Mouse (Mus musculus) embryo, embryonic 9.5 days (tissue): ENCODE results near the gene Gm17359.
A peak's percentile ranks its signal among the peaks of the same experiment; 100 is the strongest.

Experiments used
- DNase-seq: peaks from one replicate; pipeline ENCODE4 v3.0.0-alpha.2; 2017; ENCODE audit errors: extremely low spot score

Gm17359 gene

DNA sequence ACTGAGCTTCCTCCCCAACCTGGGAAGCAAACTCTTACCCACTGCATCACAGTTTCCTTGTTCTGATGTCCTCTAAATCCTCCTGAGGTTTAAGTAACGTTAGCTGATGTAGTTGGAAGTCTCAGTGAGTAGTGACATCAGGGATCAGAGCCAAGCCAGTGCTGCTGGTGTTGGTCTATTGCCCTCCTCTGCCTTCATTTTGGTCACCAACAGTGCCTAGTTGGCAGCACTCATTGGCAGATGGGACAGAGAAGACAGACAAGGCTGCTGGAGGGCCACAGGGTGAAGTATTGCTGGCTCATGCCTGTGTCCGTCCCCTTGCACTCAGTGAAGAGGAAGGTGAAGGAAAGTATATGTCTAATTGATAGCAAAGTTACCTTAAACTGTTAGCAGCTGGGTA, 139.5 kb downstream of the Gm17359 start:
- DNase-seq: no peak

DNA sequence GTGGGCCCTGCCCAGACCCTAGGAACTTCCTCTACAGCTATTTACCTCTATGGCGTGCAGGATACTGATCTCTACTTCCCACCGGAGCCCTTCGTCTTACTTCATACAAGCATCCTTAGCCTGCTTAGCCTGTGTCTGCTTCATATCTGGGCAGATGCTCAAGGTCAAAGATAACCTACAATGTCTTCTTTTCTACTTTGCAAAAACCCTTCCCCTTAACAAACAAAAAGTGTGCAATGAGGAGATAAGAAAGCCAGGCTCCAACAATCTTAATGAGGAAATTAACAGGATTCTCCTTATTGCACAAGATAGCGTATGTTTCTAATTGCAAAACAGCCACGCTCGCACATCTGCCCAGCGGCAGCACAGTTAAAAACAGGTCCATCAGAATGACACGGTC, 141.9 kb downstream of the Gm17359 start:
- no peak for DNase-seq

DNA sequence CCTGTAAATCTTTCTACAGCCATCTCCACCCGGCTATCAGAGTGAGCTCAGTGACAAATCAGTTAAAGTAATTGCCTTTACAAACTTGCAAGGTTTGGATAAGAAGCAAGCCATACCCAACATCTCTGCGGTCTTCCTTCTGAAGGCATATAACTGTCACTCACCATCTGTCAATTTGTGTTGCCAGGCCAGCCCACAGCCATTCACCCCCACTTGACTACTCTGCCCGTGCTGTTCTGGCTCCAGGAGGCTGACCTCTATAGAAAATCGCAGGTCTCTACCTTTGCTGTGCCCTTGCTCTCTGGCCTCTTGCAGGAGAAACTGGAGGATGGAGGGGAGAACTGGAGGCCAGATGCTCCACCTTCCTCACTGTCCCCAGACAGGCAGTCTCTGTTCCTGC, 142.4 kb downstream of the Gm17359 start:
- DNase-seq: no peak

DNA sequence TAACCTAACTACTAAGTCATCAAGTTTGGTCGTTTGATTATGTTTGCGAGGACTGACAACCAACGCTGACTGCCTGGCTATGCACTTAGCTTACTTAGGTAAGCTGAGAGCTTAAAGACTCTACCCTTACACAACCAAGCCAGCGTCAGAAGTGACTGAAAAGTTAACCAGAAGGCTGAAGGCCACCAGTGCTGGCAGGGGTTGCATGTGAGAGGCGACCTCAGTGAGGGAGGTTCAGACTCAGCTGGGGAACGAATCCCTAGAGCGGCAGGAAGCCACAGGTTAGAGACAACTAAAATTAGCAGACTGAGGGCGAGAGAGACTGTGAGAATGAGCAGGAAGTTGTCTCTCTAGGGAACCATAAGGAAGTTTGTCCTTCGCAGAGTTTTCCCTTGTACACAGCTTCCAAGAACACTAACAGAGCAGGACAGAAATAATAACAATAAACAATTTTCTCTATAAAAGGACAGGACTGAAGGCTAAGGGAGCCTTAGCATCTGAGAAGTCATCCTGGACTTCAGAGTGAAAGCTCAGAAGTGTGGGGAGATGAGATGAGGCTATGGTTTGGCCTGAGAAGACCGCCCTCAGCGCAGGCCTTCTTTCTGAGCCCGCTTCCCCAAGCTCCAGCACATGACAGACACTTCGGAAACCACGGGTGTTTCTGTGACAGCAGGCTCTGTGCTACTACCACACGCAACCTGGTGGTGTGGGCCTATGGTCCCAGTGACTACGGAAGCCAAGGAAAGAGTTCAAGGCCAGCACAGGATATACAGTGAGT, 148.0 kb downstream of the Gm17359 start:
- no peak for DNase-seq

DNA sequence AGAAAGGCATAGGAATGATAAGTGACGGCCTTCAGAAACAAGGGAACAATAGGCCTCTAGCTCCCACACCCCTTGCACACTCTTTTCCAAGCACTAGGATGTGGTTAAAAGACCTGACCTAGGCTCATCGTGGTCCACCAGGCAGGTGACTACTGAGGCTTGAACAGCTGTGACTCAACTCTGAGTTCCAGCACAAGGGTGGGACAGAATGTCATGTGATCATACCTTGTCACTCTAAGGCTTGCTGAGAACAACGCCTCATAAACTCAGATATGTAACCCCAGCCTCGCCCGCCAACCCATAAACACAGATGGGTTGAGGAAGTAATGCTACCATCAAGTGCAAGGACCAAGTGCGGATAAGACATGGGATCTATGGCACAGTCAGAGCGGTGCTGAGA, 151.6 kb downstream of the Gm17359 start:
- no peak for DNase-seq

DNA sequence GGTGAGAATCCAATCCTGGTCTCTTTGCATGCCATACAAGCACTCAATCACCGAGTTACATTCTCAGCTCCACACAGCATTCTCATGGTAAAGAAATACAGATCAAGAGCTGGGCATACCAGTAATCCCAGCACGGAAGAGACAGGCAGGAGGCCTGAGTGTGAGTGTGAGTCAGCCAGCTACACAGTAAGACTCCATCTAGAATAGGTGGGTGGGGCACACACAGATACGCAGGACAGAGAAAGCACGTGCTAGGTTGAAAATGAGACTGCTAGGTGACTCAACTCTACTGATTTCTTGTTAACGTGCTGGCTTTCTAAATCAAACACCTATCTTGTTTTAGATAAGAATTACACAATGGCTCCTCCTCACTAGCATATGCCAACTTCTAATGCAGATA, 153.6 kb downstream of the Gm17359 start:
- no peak for DNase-seq

DNA sequence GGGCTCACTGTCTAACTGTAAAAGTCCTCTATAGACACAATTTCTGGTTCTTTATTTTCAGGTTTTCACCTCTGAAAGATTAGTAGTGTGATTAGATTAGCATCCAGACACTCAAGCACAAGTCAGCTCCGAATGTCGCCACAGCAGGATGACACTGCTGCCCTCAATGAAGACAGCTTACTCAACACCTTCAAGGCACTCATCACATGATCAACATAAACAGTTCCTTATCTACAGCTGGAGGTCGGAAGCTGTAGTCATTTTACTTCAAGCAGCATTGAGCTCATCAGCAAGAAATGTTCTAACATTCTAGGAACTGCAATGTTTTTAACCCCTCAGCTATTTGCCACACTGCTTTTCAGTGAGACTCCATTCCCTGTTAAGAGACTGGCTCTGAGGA, 155.2 kb downstream of the Gm17359 start:
- no peak for DNase-seq

DNA sequence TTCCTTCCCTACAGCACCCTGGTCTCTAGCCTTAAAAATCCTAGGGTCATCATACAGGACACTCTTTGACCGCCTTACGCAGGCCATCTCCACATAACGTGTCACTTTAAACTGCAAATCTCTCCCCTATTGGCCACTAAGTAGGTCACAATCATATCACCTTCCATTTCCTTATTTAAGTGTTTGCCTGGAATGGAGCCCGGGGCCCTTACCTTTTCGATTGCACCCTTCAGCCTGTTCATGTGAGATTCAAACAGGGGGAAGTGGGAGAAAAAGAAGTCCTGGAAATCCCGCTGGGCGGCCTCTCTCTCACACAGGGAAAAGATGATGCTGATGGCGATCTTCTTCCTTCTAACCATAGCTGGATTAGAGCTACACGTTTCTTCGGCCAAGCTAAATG, 156.6 kb downstream of the Gm17359 start:
- DNase-seq: no peak

DNA sequence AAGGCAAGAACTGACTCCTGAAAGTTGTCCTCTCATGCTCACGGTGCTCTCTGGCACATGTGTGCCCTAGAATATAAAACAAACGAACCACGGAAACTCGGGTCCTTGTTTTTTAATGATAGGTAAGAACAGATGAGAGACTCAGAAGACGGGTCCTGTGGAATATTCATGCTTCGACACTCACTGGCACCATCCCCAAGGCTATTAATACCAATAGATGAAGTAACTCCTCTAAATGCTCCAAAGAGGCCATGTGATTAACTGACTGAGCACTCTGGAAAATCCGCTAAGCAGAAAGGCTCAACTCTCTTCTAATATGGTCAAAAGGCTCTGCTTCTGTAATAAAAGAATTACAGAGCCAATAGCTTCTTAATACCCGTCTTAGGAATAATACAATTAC, 157.6 kb downstream of the Gm17359 start:
- no peak for DNase-seq

DNA sequence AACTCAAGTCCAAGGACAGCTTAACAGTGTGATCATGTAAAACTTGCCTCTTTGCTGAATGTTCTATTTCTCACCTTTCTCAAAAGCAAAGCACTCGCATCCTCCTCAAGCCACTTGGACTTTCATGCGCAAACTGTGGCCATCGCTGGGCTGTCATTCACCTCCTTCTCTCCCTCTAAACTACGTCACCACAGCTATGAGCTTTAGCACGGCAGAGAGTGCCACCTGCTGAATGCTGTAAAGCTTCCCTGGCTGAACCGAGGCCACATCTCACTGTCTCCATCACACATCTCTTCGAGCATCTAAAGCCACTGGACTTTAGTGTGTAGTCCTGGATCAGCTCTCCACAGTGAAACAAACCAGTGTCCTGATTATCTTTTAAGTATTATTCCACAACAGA, 158.7 kb downstream of the Gm17359 start:
- DNase-seq: no peak

DNA sequence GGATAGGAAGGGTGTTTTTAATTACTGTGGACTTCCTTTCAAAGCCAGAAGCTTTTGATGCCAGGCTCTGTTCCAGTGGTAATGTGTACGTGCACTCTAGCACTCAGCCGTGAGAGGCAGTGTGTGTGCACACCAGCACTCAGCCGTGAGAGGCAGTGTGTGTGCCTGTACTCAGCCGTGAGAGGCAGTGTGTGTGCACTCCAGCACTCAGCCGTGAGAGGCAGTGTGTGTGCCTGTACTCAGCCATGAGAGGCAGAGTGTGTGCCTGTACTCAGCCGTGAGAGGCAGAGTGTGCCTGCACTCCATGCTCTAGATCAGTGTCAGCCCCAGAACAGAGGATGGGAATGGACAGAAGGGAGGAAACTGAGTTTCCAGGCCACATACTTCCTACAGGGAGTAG, 160.2 kb downstream of the Gm17359 start:
- no peak for DNase-seq

DNA sequence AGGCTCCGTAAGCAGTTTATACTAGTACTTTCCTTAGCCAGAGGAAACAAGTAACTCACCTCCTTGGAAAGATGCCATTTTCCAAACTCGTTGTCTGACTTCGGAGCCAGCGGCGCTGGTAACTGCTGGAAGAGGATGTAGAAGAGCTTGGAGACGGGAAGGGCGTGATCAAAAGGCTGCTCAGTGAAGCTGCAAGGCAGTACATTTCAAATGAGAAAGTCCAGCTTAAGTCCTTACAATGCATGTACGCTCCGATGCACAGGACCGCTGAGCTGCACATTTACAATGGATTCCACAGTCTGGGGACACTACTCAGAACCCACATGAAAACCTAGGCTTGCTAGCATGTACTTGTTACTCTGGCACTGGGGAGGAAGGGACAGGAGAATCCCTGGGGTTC, 163.8 kb downstream of the Gm17359 start:
- peak; percentile 27 for DNase-seq

DNA sequence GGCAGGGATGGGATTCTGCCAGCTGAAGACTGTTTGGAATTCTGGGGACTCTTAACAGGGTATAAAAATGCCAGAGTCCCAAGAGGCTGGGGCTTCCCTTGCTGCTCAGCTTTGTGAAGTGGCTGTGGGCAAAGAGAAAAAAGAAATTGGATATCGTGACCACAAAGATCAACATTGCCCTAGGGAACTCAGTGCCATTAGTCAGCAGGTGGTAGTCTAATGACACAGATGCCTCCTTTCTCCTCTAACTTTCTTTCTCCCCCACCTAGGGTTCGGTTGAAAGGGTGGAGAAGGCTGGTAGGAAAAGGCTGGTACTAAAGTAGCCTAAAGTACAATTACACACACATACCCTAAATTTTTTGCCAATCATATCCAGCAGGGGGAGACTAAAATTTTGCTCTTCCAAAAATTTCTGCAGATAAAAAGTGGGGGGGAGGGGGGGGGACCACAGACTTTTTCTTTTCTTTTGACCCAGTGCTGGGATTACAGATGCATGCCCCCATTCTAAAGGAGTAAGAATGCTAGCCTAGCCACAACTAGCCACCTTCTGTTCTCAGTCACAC, 164.8 kb downstream of the Gm17359 start:
- DNase-seq: no peak
